Mouse (Mus musculus): ENCODE data around the gene 2210016F16Rik.
"Not testable (repeated sequence)": the region's sequence is repeated elsewhere in the genome, so short reads cannot be mapped to it uniquely, and the experiment has no call there.

Gene 2210016F16Rik

GRCm38 (mm10) chr13:58384779-58385546 lies at the start of gene 2210016F16Rik:
Gene 2210016F16Rik (minus strand): TSS chr13:58385225.
- DNase-seq (ENCODE audit: low spot score), result peak; percentile 70

GRCm38 (mm10) chr13:58423061-58423660 lies 38.1 kb upstream of the 2210016F16Rik start:
- no peak for DNase-seq (ENCODE audit: low spot score)

GRCm38 (mm10) chr13:58422242-58422641 lies 37.2 kb upstream of the 2210016F16Rik start:
- no peak for DNase-seq (ENCODE audit: low spot score)

GRCm38 (mm10) chr13:58421026-58421425 lies 36.0 kb upstream of the 2210016F16Rik start:
- DNase-seq (ENCODE audit: low spot score), result no peak

- DNase-seq (ENCODE audit: low spot score), result no peak
Observed at GRCm38 (mm10) chr13:58419266-58419665, 34.2 kb upstream of the 2210016F16Rik start.

- no peak for DNase-seq (ENCODE audit: low spot score)
Observed at GRCm38 (mm10) chr13:58418656-58419055, 33.6 kb upstream of the 2210016F16Rik start.

GRCm38 (mm10) chr13:58415838-58416237 lies 30.8 kb upstream of the 2210016F16Rik start:
- no peak for DNase-seq (ENCODE audit: low spot score)

GRCm38 (mm10) chr13:58415374-58415773 lies 30.3 kb upstream of the 2210016F16Rik start:
- DNase-seq (ENCODE audit: low spot score), result no peak

- DNase-seq (ENCODE audit: low spot score), result no peak
Observed at GRCm38 (mm10) chr13:58411073-58411472, 26.0 kb upstream of the 2210016F16Rik start.

GRCm38 (mm10) chr13:58403243-58403642 lies 18.2 kb upstream of the 2210016F16Rik start, which contains the start of gene Hnrnpk:
Gene Hnrnpk (minus strand): TSS chr13:58403343.
- not testable (repeated sequence) for DNase-seq (ENCODE audit: low spot score)

- DNase-seq (ENCODE audit: low spot score), result peak; percentile 88
Observed at GRCm38 (mm10) chr13:58402744-58403110, 17.7 kb upstream of the 2210016F16Rik start.

GRCm38 (mm10) chr13:58402003-58402743 lies 17.1 kb upstream of the 2210016F16Rik start, which contains the start of gene Rmi1:
Gene Rmi1 (plus strand): TSS chr13:58402248.
- peak; percentile 98 for DNase-seq (ENCODE audit: low spot score)

- peak; percentile 74 for DNase-seq (ENCODE audit: low spot score)
Observed at GRCm38 (mm10) chr13:58401135-58402002, 16.3 kb upstream of the 2210016F16Rik start.

GRCm38 (mm10) chr13:58400576-58400975 lies 15.6 kb upstream of the 2210016F16Rik start:
- no peak for DNase-seq (ENCODE audit: low spot score)

- DNase-seq (ENCODE audit: low spot score), result no peak
Observed at GRCm38 (mm10) chr13:58397651-58398050, 12.6 kb upstream of the 2210016F16Rik start.

- DNase-seq (ENCODE audit: low spot score), result not testable (repeated sequence)
Observed at GRCm38 (mm10) chr13:58394392-58394791, 9.4 kb upstream of the 2210016F16Rik start.

- no peak for DNase-seq (ENCODE audit: low spot score)
Observed at GRCm38 (mm10) chr13:58389324-58389951, 4.4 kb upstream of the 2210016F16Rik start.

GRCm38 (mm10) chr13:58388379-58388778 lies 3.4 kb upstream of the 2210016F16Rik start:
- no peak for DNase-seq (ENCODE audit: low spot score)

- DNase-seq (ENCODE audit: low spot score), result peak; percentile 48
Observed at GRCm38 (mm10) chr13:58387948-58388347, 2.9 kb upstream of the 2210016F16Rik start.

GRCm38 (mm10) chr13:58385547-58385920 lies 509 bp upstream of the 2210016F16Rik start:
- DNase-seq (ENCODE audit: low spot score), result no peak

GRCm38 (mm10) chr13:58384371-58384770 lies 654 bp downstream of the 2210016F16Rik start:
- DNase-seq (ENCODE audit: low spot score), result no peak
